Mouse (Mus musculus) left cerebral cortex, adult 8-10 months (tissue): Measurements from ENCODE around the gene Sf3b6. TPM values are rescaled to one million over a fixed set of nuclear protein-coding genes. Genes with fewer than 3 reads are reported as not detected.
"Not testable (repeated sequence)": the region's sequence is repeated elsewhere in the genome, so short reads cannot be mapped to it uniquely, and the experiment has no call there.

Source experiments
- DNase-seq, 2 experiments: peaks; one replicate each; pipeline ENCODE4 v3.0.0; 2022; ENCODE audit warnings: low spot score in 2 of 2
- total RNA-seq, 4 experiments: library from RNA; stranded (reverse); gene quantifications; 2 replicates each; pipeline ENCODE4 v1.2.4; 2022

The Sf3b6 gene
- total RNA-seq: 10 to 100 TPM; 69.8 to 92.7 (median 81.2) TPM

- DNase-seq: peak; percentile 92 to 94
These were observed at the start of gene Sf3b6 for GRCm38 (mm10) chr12:4817361-4818101. Gene Sf3b6, plus strand, starts transcription at chr12:4817544.

DNA sequence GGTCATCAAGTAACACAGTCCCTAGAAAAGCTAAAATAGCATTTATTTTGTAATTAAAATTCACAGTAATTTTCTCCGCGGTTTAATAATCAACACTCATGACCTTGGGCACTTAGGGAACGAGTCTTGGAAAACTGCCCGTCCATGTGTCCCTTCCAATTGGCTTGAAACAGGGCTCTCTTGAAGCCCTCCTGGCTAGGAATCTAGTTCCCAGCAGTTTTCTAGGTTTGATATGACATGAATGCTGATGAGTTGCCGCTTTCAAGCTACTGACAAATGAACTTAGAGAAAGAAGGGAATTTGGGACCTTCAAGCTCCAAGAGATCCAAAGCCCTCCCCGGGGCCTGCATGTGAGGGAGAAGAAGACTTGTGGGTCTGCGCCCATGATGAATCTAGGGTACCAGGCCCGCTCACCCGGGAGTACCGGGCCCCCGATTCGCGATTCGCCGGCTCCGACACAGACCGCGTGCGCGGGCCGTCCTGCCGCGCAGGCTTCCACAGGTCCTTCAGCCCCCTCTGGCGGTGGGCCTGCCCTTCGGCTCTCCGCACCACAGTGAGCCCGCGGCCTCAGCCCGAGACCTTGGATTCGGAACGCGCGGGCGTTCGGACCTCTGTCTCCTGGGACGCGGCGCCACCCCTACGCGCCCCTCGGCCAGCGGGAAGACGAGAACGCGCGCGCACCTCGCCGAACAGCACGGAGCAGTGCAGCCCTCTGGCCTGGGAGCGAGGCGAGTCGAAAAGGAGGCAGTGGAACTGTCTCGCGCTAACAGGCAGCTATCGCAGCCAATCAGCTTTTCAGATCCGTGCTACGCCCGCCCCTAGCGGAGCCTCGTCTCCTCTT lies 48.6 kb upstream of the Sf3b6 start, which contains the start of the genes Pfn4 and Fam228b:
Pfn4 (plus strand) TSS at position 531 of the 841 bp plus-strand sequence.
Fam228b (minus strand) TSS at position 776 of the 841 bp plus-strand sequence.
- DNase-seq: peak; percentile 92 to 100

GRCm38 (mm10) chr12:4769333-4769723 lies 48.0 kb upstream of the Sf3b6 start:
- DNase-seq: no peak

- DNase-seq: no peak
These were observed 42.3 kb upstream of the Sf3b6 start for GRCm38 (mm10) chr12:4774895-4775587.

DNA sequence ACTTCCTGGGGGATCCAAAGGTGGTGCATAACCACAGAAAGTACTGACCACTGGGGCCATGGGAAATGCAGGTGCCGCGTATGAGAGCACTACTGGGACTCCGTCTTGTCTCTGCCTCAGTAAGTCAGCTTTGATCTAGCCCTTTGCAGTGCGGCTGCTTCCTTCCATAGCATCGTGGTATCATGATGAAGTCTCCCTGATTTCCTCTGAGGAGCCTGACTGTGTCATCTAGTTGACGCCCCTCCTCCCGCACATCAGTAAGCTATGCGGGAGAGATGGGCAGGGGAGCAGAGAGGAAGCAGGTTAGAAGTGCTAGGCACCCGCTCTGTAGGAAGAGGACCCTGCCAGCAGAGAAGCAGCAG lies 41.8 kb upstream of the Sf3b6 start:
- DNase-seq: no peak

DNA sequence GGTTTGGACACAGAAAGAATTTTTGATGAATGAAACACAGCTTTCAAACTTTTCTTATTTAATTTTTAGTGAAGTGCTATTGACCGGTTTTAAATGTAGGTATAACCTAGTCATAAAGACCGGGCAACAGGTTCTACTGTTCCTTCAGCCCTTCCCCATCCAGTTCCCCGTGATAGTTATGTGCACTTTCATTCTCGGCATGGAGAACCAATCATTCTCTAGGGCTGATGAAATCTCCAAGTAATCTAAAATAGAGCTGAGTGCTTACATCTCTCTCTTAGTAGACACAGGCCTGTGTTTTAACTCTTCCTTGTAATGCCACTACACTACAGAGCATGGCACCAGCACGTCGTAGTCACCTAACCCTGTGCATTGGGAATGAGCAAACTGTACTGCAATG lies 39.6 kb upstream of the Sf3b6 start:
- no peak for DNase-seq

DNA sequence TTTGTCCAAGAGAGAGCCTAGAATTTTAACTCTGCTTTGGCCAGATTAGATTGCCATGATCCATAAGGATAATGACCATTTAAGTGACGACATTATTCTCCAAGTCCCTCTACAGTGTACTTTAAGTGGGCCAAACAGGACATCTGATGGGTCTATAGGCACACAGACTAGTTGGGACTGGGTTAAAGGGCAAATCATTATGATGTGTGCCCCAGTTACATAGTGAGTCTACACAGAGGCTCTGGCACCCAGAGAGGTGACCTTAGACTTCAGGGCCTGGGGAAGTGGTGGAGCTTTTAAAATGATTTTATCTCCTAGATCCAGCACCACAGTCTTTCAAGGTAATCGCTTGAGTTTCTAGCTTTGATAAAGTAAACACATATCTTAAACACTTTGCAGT lies 37.1 kb upstream of the Sf3b6 start:
- DNase-seq: no peak

DNA sequence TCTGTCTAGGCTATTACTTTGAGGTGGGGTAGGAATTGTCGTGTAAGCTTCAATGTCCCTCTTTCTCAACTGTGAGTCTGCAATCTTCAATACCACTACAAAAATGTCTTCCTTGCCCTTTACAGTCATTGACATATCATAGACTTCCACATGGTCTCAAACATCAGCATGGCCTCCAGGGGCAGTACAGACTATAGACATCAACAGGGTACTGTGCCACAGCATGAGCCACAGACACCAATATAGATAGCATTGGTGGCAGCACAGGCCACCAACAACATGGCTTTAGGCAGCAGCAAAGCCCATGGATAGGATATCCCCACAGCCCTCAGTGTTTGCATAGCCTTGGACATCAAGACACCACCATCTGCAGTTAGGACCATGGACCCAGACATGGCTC lies 36.1 kb upstream of the Sf3b6 start:
- DNase-seq: no peak

GRCm38 (mm10) chr12:4781725-4782404 lies 35.5 kb upstream of the Sf3b6 start:
- not testable (repeated sequence) for DNase-seq

- no peak for DNase-seq
These were observed 33.7 kb upstream of the Sf3b6 start for GRCm38 (mm10) chr12:4783598-4783997.

GRCm38 (mm10) chr12:4784466-4784865 lies 32.9 kb upstream of the Sf3b6 start:
- DNase-seq: no peak

GRCm38 (mm10) chr12:4788128-4788527 lies 29.2 kb upstream of the Sf3b6 start:
- DNase-seq: not testable (repeated sequence)

GRCm38 (mm10) chr12:4793718-4794117 lies 23.6 kb upstream of the Sf3b6 start:
- DNase-seq: no peak

DNA sequence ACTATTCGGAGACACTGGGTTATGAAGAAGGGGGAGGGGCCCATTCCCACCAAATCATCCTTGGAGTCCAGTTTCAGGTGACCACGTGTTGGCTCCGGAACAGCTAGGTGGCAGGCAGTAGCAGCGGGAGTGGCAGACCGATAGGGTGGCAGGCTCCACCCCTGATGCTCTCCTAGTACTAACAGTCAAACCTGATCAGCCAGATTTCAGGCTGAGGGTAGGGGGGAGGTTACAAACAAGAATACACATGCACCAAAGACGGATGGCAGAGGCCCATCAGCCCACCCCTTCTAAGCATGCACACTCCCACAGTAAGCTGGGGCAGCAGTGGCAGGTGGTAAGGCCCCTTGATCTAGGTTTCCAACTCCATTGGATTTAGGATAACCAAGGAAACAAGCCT lies 19.9 kb upstream of the Sf3b6 start:
- not testable (repeated sequence) for DNase-seq

- DNase-seq: no peak
These were observed 6.3 kb upstream of the Sf3b6 start for GRCm38 (mm10) chr12:4811036-4811435.

DNA sequence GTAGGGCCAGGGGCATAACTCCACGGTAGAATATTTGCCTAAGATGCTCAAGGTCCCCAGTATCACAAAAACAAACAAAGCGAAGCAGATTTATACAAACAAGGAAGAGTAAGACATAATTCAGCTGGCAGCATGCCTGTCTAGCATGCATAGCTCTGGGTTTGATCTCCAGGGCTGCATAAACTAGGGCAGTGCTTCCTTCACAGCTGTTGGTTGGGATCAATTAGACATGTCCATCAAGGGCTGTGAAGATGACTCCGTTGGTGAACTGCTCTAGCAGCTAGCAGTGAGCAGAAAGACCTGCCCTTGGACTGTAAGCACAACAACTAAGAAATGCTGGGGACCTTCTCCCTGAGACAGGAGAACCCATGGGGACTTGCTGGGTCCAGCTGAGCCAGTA lies 5.6 kb upstream of the Sf3b6 start:
- DNase-seq: no peak

- DNase-seq: no peak
These were observed 3.7 kb upstream of the Sf3b6 start for GRCm38 (mm10) chr12:4813636-4814035.

- DNase-seq: no peak
These were observed 524 bp upstream of the Sf3b6 start for GRCm38 (mm10) chr12:4816680-4817360.

GRCm38 (mm10) chr12:4827256-4827655 lies 9.9 kb downstream of the Sf3b6 start:
- no peak for DNase-seq

DNA sequence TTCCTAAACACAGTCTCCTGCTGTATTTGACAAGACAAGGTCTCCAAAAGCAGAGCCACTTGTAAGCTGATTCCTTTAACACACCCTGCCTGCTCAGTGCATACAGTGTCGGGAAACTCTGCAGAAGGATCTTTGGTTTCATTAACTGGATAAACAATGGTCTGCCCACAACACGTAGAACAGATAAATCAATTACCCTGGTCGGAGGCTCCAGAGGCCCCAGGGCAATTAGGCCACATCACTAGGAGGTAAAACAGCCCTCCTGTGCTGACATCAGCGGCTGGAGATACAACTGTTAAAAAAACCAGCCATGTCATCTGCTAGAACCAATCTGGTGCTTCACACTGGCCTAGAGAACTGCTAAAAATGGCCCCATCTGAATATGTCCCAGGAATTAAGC lies 19.6 kb downstream of the Sf3b6 start:
- DNase-seq: no peak

DNA sequence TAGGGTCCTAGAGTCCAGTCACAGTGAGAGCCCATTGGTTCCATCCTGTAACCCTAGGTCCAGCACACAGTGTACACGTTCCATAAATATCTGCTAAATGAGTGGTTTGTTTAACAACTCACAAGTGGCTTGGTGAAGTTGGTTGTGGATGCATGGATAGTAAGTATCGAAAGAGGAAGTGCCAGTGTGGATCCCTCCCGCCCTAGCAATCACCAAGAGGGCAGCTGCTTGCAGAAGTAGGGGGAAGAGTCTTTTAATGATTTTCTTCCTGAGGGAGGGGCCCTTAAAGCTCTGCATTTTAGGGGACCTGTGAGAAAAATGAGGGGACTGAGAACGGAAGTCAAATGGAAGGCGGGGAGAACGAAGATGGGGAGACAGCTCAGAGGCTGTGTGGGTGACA lies 22.7 kb downstream of the Sf3b6 start:
- DNase-seq: no peak
